Mouse (Mus musculus) layer of hippocampus, adult 2 months (tissue): Measurements from ENCODE around the gene Ugt1a10. TPM values are rescaled to one million over a fixed set of nuclear protein-coding genes. Genes with fewer than 3 reads are reported as not detected.

Experiments used
- DNase-seq, 2 experiments: peaks; one replicate each; pipeline ENCODE4 v3.0.0; 2022; ENCODE audit warnings: low spot score in 2 of 2
- H3K27ac ChIP-seq: fragments of 200-600 bp; 2 replicates; pipeline ENCODE4 v1.8.1; 2022
- H3K4me3 ChIP-seq: fragments of 200-600 bp; 2 replicates; pipeline ENCODE4 v1.8.1; 2022; ENCODE audit warnings: mild to moderate bottlenecking
- CTCF ChIP-seq: fragments of 200-600 bp; conservative IDR thresholded peaks from 2 replicates; pipeline ENCODE4 v1.8.1; 2022; ENCODE audit warnings: antibody characterized with exemption, mild to moderate bottlenecking, moderate library complexity
- total RNA-seq, 2 experiments: library from RNA; stranded (reverse); gene quantifications; 2 replicates each; pipeline ENCODE4 v1.2.3; 2021

Gene Ugt1a10
- total RNA-seq, 2 experiments from 2014 or later: not detected

DNA sequence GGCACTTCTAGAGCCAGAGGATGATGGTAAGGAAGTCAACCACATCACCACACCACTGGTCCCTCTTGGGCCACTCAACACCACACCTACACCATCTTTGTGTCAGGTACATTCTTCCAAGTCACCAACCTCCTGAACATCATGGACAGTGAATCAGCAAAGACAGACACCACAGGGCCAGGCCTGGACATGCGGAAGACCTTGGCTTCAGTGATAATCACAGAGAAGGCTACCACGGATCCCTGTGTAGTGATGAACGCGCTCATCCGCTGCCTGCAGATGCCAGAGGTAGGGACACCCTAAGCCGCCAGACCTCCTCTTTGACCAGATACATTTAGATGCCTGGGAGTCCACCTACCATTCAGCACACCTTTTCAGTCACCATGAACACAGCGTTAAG is 172.9 kb downstream of the Ugt1a10 start:
- Histone ChIP-seq H3K4me3 (no peak overlapping the region), H3K27ac (no peak overlapping the region)
- no peak for TF ChIP-seq CTCF
- DNase-seq: no peak

DNA sequence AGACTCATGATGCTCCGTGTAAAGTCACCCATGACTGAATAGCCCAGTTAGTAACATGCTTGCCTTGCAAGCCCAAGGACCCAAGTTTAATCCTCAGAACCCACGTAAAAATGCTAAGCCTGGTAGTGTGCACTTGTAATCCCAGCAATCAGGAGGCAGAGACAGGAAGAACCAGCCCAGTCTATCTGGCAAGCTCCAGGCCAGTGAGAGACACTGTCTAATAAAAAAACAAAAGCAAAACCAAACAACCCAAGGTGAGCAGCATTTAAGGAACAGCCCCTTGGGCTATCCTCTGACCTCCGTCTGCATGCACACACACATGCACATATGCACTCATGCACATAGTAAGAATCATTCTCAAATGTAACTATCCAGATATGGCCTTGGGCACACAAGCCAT is 174.4 kb downstream of the Ugt1a10 start:
- no peak for TF ChIP-seq CTCF
- no peak for DNase-seq
- no peak overlapping the region for H3K27ac ChIP-seq
- no peak overlapping the region for H3K4me3 ChIP-seq

DNA sequence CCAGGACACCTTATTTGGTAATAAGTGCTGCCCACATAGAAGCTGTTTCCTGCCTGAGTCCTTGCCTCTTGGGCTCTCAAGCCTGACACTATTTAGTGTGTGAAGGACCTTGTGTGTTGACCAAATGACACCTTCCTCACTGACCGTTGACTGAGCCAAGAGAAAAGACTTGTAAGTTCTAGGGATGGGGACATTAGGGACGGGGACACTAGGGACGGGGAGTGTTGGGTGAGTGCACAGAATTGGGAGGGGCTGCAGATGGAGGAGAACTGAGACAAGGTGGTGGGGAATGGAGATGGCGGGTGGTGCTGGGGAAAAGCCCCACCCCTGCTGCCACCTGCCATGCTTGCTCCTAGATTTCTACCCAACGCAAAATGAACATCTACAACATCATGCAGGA is 174.8 kb downstream of the Ugt1a10 start:
- no peak for TF ChIP-seq CTCF
- Histone ChIP-seq H3K4me3 (no peak overlapping the region), H3K27ac (no peak overlapping the region)
- no peak for DNase-seq

DNA sequence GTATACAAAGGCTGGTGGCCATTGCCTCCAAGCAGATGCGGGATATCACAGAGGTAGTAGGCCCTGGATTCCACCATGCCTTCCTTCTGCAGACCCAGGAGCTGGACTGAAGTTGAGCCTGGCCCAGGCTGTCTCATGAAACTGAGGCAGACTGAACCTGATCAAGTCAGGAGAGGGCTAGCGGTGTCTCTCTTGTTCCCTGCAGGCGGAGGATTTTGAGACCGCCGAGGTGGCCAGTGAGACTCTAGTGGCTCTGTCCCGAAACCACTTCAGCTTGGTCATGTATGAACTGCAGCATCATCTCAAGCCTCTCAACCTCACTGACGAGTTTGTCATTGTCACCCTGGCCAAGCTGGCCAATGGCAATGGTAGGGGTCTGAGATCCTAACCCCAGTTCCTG is 175.2 kb downstream of the Ugt1a10 start:
- no peak for DNase-seq
- Histone ChIP-seq H3K4me3 (no peak overlapping the region), H3K27ac (no peak overlapping the region)
- TF ChIP-seq CTCF: no peak

DNA sequence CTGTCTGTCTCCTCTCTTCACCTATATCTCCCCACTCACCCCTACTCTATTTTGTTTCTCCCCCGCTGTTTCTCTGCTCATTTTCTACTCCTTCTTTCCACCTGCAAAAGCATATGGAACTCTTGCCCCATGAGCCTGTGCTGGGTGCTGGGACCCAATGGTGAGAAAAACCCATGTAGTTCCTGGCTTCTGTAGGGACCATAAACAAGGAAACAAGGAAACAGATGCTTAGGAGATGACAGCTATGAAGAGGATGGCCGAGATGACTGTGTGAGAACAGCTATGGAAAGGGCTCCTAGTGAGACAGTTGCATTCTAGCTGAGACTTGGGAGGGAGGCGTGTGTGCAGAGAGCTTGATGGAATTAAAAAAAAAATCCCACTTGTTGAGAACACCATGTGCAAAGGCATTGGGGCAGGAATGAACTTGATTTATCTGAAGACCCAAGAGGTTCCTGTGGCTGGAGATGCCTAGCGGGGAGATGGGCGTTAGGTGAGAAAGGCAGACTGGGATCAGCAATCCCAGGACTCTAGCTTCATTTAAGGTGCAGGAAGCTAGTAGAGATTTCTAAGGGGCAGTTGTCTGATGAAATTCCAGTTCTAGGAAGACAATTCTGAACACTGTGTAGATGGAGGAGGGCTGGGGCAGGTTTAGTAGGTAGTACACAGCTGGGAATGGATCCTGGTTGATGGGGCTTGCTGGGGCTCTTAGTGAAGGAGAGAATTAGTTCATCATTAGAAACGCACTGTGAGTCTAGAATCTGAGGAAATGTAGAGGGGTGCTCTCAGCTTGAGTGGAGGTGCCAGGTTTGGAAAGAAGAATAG is 176.0 kb downstream of the Ugt1a10 start:
- H3K4me3 ChIP-seq: no peak overlapping the region
- TF ChIP-seq CTCF: no peak
- no peak overlapping the region for H3K27ac ChIP-seq
- DNase-seq: no peak

DNA sequence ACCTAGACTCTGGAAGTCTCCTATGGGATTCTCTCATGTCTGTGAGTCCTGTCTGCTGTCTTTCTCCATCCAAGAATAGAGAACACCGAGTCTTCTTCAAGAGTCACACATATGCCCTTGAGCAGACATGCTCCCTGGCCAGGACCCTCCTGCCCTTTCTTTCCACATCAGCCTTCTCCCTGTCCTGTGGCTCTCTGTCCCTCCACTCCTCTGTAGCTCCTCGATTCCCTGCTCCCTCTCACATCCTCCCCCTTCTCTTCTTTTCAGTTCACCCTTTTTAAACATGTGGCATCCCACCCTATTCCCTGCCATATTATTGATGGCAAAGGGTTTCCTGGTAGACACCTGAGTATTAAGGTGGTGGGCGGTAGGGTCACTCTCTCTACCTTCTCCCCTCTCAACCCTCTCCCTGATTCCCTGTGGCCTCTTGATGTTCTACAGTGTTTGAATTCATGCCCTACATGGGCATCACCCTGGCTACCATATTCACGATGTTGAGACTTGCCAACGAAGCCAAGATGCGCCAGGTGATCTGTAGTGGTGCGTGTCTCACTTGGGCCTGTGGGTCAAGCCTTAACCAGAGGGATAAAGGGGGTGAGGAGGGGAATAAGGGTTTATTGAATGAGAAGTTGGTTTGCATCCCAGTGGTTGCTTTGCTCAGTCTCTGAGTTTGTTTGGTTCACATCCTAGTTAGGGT is 176.8 kb downstream of the Ugt1a10 start:
- TF ChIP-seq CTCF: no peak
- H3K4me3 ChIP-seq: no peak overlapping the region
- no peak for DNase-seq
- no peak overlapping the region for H3K27ac ChIP-seq

DNA sequence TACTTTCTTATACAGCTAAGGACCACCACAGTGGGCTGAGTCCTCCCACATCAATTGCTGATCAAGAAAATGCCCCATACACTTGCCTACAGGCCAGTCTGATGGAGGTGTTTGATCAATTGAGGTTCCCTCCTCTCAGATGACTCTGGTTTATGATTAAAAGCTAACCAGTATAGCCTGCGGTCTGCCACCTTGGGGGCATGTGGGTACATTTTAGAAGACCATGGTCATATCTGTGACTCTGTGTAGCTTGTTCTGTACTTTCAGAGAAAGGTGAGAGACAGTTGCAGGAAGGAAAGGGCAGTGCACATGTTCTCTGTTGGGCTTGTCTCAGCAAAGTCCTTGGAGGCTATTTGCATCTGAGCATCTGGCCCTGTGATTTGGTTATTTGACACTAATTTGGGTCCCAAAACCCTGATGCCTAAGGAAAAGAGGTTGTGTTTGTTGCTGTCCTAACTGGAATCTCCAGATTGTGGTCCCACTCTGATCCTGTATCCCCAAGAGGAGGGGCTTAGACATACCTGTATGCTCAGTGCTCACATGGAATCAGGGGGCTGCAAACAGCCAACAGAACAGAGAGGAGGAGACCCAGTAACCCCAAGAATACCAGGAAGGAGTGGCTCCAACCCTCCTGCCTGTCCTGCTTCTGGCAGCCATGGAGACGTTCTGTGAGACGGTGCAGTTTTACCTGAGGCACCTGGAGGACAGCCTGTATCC is 177.6 kb downstream of the Ugt1a10 start:
- no peak for TF ChIP-seq CTCF
- Histone ChIP-seq H3K4me3 (no peak overlapping the region), H3K27ac (no peak overlapping the region)
- no peak for DNase-seq

DNA sequence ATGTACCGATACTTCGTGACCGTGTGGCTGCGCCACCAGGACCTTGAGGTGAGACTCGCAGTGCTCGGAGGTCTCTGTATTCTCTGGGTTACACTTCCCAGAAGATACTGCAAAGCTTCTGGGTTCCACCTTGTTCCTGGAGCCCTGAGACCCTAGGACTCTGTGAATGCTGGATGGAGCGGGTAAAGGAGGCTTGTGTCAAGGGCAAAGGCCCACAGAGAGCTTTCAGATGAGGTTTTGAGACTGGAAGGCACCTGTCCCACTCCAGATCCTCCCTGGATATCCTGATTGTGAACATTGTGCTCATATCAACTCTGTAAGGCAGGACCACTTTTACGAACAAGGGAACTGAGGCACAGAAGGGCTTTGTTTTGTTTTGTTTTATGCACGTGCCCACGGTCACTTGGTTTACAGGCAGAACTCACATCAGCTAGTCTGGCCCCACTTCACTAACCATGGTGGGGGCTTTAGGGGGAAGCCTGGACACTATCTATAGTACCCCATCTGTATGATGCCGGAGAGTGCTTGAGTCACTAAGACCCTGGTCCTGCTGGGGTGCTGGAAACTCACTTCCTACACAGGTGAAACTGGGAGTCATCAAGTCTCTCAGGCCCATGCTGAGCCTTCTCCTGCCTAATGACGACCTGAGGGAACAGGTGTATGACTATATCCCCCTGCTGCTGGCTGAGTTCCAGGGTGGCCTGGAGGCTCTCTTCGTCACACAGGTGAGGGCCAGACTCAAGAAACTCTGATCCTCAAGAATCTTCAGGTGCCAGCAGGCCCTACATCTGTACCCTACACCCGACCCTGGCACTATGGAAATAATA is 178.4 kb downstream of the Ugt1a10 start:
- Histone ChIP-seq H3K27ac (no peak overlapping the region), H3K4me3 (no peak overlapping the region)
- no peak for DNase-seq
- TF ChIP-seq CTCF: no peak

DNA sequence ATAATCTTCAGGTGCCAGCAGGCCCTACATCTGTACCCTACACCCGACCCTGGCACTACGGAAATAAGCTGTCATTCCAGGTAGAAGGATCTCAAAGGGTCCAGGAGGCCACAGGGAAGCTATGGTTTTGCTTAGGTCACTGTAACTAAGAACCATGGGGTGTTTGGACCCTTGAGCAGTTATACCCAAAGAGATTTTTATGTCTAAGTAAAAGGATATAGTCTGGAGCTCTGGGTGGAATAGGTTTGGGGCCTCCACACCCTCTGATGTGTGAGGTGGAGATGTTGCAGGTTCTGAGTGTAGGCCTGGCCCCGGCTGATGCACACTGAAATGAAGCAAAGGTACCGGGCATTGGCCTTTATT is 179.0 kb downstream of the Ugt1a10 start:
- H3K4me3 ChIP-seq: no peak overlapping the region
- no peak for TF ChIP-seq CTCF
- DNase-seq: no peak
- no peak overlapping the region for H3K27ac ChIP-seq

DNA sequence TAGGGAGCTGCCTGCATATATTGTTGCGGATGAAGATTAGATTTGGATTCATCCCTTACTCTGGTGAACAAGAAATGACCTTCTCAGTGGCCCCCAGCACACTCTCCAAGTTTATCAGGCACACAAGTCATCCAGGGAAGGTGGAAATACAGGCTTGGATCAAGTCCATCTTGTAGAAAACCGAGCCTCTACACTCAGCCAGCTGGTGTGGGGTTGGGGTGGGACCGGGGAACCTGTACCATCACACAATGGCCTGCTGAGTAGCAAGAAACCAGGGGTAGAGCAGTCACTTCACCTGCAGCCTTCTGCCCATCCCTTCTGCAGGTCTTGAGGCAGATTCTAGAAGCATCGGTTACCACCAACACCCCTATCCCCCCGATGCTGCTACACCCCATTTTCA is 179.5 kb downstream of the Ugt1a10 start:
- TF ChIP-seq CTCF: no peak
- DNase-seq: no peak
- Histone ChIP-seq H3K4me3 (no peak overlapping the region), H3K27ac (no peak overlapping the region)

DNA sequence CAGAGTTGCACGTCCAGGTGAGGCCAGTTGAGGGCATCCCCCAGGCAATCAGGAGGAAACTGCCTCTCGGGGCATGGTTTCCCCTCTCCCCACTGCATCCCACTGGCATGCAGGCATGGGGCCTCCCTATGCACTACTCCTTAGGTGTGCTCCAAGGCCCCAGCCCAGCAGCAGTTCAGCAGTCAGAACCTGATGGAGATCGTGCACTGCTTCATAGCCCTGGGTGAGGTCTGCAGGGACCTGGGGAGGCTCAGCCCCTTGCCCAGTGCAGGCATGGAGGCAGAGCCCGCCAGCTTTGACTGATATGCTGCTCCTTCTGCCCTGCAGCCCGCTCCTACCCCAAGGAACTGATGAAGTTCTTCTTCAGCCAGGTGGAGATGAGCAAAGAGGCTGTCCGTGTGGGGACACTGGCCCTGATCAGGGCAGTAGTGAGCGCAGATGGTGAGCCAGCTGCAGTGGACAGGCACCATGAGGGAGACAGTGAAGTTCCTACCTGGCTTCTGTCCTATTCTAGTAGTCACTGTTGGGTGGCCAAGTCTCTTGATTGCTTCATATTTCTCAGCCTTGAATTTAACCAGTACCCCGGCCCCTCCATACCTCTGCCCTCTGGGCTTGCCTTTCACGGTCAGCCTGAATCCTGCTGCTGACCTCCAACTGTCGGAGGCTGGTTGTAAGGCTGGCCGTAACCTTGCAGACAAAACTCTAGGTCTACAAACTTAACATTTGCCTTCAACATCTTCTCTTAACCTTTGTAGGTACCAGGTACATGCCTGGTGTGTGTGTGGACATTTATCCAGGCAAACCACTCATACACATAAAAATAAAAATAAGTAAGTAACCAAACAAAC is 180.1 kb downstream of the Ugt1a10 start:
- Histone ChIP-seq H3K27ac (no peak overlapping the region), H3K4me3 (no peak overlapping the region)
- no peak for TF ChIP-seq CTCF
- DNase-seq: no peak

DNA sequence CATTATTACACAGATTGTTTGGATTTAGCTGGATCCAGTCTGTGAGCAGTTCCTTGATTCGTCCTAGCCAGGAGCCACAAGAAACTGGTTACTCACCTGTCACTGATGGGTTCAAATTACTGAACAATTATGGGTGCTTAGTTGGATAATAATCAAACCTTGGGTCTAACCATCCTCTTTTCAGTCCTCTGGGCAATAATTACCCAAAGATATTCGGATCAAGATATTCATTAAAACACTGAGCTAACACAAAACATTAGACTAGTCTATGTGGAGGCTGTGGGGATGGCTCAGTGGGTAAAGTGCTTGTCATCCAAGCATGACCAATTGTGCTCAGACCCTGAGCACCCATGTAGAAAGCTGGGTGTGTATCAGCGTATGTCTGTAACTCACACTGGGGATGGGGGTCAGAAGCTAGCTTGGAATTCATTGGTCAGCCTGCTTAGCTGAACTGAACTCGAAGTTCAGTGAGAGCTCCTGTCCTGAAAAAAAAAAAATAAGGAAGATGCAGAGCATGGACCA is 180.8 kb downstream of the Ugt1a10 start:
- no peak for TF ChIP-seq CTCF
- Histone ChIP-seq H3K4me3 (no peak overlapping the region), H3K27ac (no peak overlapping the region)
- no peak for DNase-seq
